Mouse (Mus musculus) bone marrow, adult 2 months (tissue): ENCODE measurements at regions not wholly inside any gene's neighbourhood (a gene's known extent, or its start where the extent isn't known, plus 50 kb on each side); places are given as distances from the start of the nearest gene placed in this dataset.

ENCODE experiments used
- CTCF ChIP-seq: fragments of 200-500 bp; IDR thresholded peaks from 2 replicates; pipeline ENCODE4 v1.5.1; 2011; ENCODE audit warnings: low read length, control low read depth; ENCODE audit not compliant: control insufficient read depth, insufficient read depth
- POLR2A ChIP-seq: fragments of 200-500 bp; IDR thresholded peaks from 2 replicates; pipeline ENCODE4 v1.6.1; 2011; ENCODE audit warnings: low read depth, mild to moderate bottlenecking, control low read depth, low read length, borderline replicate concordance; ENCODE audit not compliant: control insufficient read depth

GRCm38 (mm10) chr17:48771721-48772320, 160.4 kb upstream of the Lrfn2 start:
- TF ChIP-seq POLR2A = no peak
- no peak for TF ChIP-seq CTCF
